Mouse (Mus musculus) right cerebral cortex, postnatal 4 days (tissue): ENCODE measurements at regions not wholly inside any gene's neighbourhood (a gene's known extent, or its start where the extent isn't known, plus 50 kb on each side); places are given as distances from the start of the nearest gene placed in this dataset.

ENCODE experiments used
- DNase-seq: peaks from one replicate; pipeline ENCODE4 v3.0.0-alpha.2; 2022

DNA sequence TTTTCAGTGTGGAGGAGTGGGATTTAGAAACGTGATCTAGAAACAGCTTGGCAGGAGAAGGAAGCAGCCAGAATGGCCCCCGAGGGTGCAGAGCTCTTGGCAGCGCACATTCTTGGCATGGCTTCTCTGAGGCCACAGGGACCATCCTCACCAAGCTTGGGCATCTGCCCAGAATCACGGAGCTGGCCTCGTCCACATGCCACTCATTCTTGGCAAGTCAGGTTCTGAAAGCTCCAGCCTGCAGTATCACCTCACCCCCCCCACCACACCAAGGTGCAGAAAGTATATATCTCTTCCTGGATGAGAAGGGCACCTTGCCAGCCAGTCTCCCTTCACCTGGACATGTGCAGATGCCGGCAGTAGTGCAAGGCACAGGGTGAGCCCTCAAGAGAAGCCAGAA is 356.2 kb downstream of the Prdm2 start:
- DNase-seq, result peak; percentile 68

DNA sequence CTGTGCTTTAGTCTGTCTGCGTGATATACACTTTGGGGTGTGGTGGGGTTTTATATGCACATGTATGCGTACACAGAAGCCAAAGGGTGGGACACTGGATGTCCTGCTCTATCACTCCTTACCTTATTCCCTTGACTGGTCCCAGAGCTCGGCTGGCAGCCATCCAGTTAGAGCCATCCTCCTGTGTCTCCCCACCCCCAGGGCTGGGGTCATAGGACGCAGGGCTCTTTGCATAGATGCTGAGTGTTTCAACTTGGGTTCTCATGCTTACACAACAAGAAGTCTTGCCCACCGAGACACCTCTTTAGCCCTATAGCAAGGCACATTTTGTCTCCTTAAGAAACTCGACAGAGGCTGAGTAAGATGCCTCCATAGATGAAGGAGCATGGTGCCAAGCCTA is 357.2 kb downstream of the Prdm2 start:
- peak; percentile 24 for DNase-seq

GRCm38 (mm10) chr4:142853924-142854323 is 358.9 kb downstream of the Prdm2 start:
- peak; percentile 26 for DNase-seq

- DNase-seq, result no peak
Observed at GRCm38 (mm10) chr4:142845066-142845696, 367.6 kb downstream of the Prdm2 start.

- DNase-seq, result no peak
Observed at GRCm38 (mm10) chr4:142839540-142839939, 373.3 kb downstream of the Prdm2 start.

- no peak for DNase-seq
Observed at GRCm38 (mm10) chr4:142838363-142838964, 374.3 kb downstream of the Prdm2 start.

- DNase-seq, result no peak
Observed at GRCm38 (mm10) chr4:142837636-142838035, 375.2 kb downstream of the Prdm2 start.

GRCm38 (mm10) chr4:142829711-142830110 is 383.1 kb downstream of the Prdm2 start:
- no peak for DNase-seq

DNA sequence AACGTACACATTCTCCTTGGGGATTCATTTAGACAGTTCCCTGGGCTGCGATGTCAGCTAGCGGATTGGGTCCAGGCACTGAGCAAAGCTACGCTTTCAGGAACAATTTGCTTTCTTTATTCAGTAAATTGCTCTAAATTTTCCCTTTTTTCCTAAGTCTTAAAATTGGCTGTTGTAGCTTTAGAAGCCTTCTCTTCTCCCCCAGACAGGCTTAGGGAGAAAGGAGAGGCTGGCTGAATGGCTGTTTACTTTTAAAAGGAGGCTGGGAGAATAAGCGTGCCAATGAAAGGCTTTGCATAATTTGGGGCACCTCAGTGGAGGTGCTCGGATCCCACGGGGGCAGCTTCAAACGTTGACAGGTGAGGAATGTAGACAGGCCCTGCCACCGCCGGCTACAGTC is 383.8 kb downstream of the Prdm2 start:
- DNase-seq, result no peak

- DNase-seq, result no peak
Observed at GRCm38 (mm10) chr4:142826250-142826893, 386.4 kb downstream of the Prdm2 start.

DNA sequence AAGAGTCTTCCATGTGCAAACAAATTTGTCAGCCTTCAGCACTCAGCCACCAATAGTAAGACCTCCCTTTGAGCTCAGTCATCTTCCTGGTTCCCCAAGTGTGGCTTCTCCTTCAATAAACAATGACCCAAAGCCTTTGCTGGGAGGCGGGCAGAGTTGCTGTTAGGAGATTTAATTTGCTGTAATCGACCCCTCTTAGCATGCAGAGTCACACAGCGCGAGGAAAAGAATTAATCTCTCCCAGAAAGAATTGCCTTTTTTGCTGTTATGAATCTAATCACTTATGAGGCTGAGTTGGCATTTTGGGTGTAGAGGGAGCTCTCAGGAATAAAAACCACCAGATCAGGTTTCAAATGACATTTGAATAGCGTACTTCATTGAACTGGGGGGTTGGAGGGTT is 387.0 kb downstream of the Prdm2 start:
- DNase-seq, result no peak

- no peak for DNase-seq
Observed at GRCm38 (mm10) chr4:142818440-142818839, 394.4 kb downstream of the Prdm2 start.

DNA sequence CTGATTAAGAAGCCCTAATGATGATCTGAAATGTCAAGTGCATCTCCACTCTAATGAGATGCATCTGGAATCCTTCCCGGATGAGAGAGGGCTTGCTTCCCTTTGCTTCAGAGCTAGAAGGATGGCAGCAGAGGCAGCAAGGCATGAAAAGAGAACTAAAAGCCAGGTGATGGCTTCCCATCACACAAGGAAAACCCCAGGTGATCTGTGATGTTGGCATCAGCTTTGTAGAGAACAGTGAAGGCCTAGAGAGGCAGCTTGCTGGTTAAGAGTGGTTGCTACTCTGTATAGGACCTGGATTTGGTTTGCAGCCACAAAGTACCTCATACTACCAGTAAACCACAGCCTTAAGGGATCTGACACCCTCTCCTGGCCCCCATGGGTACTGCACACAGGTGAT is 395.8 kb downstream of the Prdm2 start:
- DNase-seq, result no peak

GRCm38 (mm10) chr4:142803819-142804218 is 409.0 kb downstream of the Prdm2 start:
- no peak for DNase-seq

DNA sequence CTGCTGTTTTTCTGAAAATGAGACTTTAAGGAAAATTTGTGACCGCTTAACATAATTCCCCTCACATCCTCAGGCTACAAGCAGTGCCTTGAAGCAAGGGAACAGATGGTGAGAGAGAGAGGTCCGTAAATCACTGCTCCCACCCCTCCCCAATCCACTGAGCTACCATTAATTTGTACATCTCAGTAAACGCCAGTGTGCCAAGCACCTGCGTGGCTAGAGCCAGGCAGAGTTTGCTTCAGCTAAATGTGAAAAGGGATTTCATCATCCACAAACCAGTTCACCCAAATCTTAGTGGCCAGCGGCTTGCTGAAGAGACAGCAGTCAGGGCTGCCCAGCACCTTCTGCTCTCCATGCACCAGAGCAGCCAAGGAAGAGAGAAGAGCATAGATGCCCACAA is 413.5 kb downstream of the Prdm2 start:
- DNase-seq, result no peak

DNA sequence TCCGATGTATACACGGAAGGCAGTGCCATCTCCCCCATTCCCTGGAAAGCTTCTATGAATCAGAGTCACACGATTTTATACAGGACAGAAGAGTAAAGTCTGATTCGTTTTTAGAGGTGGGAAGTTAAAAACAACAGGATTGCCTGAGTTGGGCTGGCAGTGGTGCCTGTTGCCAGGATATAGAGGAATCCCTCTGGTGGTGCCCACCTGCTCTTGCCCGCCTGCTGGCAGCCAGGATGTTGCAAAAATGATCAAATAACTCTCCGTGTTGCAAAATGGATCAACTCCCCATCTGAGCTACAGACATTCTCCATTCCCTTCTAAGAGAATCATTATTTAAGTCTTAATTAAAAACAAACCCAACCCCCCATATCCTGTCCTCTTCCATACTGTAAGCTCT is 414.0 kb downstream of the Prdm2 start:
- no peak for DNase-seq

DNA sequence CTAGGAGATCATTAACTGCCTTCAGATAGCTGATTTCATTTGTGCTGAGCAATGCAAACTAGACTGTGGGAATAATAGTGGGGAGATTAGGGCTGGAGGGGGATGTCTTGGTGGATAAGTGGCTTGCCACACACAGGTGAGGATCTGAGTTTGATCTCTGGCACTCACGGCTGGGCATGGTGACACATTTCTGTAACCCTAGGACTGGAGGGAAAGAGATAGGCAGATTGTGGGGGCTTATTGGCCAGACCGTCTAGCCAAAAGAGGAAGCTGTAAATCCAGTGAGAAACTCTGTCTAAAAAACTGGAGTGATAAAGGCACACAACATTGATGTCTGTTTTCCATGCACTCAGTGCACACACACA is 420.2 kb downstream of the Prdm2 start:
- DNase-seq, result no peak

GRCm38 (mm10) chr4:142791823-142792605 is 420.8 kb downstream of the Prdm2 start:
- DNase-seq, result no peak

GRCm38 (mm10) chr4:142789048-142789447 is 423.7 kb downstream of the Prdm2 start:
- no peak for DNase-seq

- no peak for DNase-seq
Observed at GRCm38 (mm10) chr4:142785386-142785785, 427.4 kb downstream of the Prdm2 start.

DNA sequence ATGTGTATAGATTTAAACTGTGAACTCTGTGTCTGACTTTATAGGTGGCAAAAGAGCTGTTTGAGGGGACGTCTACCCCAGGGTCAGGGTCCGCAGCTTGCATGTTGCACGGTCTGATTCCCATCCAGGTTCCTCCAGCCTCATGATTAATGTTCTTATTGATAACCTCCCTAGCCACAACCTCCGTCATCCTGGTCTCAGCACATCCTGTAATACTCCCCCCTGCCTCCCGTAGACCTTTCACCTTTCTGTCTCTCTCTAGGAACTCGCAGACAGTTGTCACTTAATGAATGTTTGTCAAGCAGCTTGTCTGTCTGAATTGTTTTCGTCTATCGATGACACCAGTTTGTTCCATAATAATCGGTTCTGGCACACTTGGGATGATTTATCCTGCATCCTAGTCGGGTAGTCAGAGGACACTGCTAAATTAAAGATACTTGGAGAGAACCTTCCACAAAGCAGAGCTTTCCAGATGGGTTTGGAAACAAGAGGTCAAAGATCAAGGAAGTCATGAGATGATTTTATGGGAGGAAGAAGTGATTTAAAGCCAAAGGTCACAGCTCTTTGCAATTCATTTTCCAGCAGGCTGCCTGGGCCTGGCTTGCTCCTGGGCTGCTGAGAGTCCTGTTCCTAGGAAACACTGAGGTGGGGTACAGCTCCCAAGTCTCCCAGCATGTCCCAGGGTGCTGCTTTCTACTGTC is 435.9 kb downstream of the Prdm2 start:
- no peak for DNase-seq

DNA sequence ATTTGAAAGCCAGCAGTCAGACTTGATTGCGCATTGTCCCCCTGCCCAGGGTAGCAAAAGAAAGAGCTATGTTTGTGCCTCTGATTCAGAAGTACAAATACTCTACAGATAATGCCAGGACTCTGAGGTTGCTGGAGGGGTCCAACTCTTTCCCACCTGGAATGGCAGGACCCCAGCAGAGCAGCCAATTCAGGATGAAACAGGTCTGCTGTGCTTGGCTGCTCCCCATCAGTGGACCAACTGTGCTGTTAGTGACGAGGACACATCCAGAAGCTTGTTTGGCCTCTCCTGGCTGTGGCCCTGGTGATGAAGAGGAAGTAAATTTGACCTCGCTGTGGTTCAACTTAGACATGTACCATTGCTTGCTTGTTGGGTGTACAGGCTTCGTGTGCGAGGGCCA is 437.8 kb downstream of the Prdm2 start:
- no peak for DNase-seq

GRCm38 (mm10) chr4:142773651-142774151 is 439.1 kb downstream of the Prdm2 start:
- DNase-seq, result peak; percentile 19
